32 mouse cellular contexts compared by ENCODE assay signal in genomic region chr8:111058946-111059572, GRCm38 (mm10). TPM values are rescaled to one million over a fixed set of nuclear protein-coding genes. Genes with fewer than 3 reads are reported as not detected.
DNase-seq lines count a peak whose midpoint lies in the region; ATAC-seq and TF ChIP-seq lines count a peak whose summit lies in the region.
"Had no signal": no experiment of that assay in that cellular context is flagged by ENCODE, and none has a peak within 500 bp of the region (broad histone marks: within the 10 kb centered on the region; RNA-seq: fewer than 3 reads in every experiment).

No protein-coding gene starts in this region.

- no peak overlapping the region for H3K9ac ChIP-seq in heart, embryonic 11.5 days (ENCODE audit: low read depth, low read length)
- no peak overlapping the region for H3K9ac ChIP-seq in kidney, embryonic 16.5 days (replicated peaks; ENCODE audit: low read length)
- H3K9ac ChIP-seq in forebrain, embryonic 12.5 days = no peak overlapping the region
- H3K9ac ChIP-seq in forebrain, embryonic 11.5 days (ENCODE audit: low read length) = no peak overlapping the region
- H3K9ac ChIP-seq: embryonic facial prominence, embryonic 13.5 days; forebrain, embryonic 15.5 days; heart, embryonic 15.5 days; limb, embryonic 15.5 days; liver, embryonic 14.5 days; lung, embryonic 15.5 days; neural tube, embryonic 13.5 days had no signal

- POLR2A ChIA-PET in Patski (lab: Charles Lee) = interaction anchor here (0.6 to 0.7 kb wide), 2 partner anchors 9 to 62 kb away, joined by 3 to 4 read pairs; partner anchors contain the start of gene Ddx19a

- no peak for ATAC-seq in heart, embryonic 11.5 days (replicated peaks; ENCODE audit: insufficient number of reproducible peaks, low FRiP score, low TSS enrichment)
- no peak for ATAC-seq in kidney, embryonic 16.5 days (ENCODE audit: low FRiP score, low TSS enrichment)
- peak; percentile 23 for ATAC-seq in Patski
- ATAC-seq in forebrain, embryonic 12.5 days (ENCODE audit: low FRiP score) = no peak
- no peak for ATAC-seq in forebrain, embryonic 11.5 days (replicated peaks; ENCODE audit: low FRiP score)
- ATAC-seq: CD4-positive, CD25-positive, alpha-beta regulatory T cell, adult 4 months; forebrain, embryonic 15.5 days; hindbrain, postnatal 0 days had no signal

- intact Hi-C loops in heart, postnatal 14 days (cut with DNase I) = no loop called here

- peak overlapping the region; percentile 37; the same call in 1 of the 2 replicates for H3K27ac ChIP-seq in heart, embryonic 11.5 days (ENCODE audit: low read depth, low read length)
- peak overlapping the region; percentile 54 for H3K27ac ChIP-seq in kidney, embryonic 16.5 days (ENCODE audit: low read length)
- H3K27ac ChIP-seq in kidney, adult 2 months (ENCODE audit: insufficient read depth, low read depth, low read length) = no peak overlapping the region
- no peak overlapping the region for H3K27ac ChIP-seq in forebrain, embryonic 12.5 days
- no peak overlapping the region for H3K27ac ChIP-seq in forebrain, embryonic 11.5 days (ENCODE audit: low read depth, low read length)
- H3K27ac ChIP-seq: embryonic facial prominence, embryonic 13.5 days; forebrain, embryonic 15.5 days; heart, embryonic 15.5 days; hindbrain, embryonic 10.5 days; hindbrain, postnatal 0 days; limb, embryonic 15.5 days; liver, embryonic 14.5 days; lung, embryonic 15.5 days; neural tube, embryonic 13.5 days had no signal

- CTCF ChIA-PET in Patski (lab: Charles Lee) = no interaction called here

- in situ Hi-C loops in Patski (cut with MboI; ENCODE audit: low pct_unique_long_range_greater_than_20kb) = loop anchor here (5.0 kb wide), 1 partner anchor 33 kb away; the partner anchor contains the start of genes Clec18a and Pdpr

- no peak overlapping the region for H3K4me2 ChIP-seq in heart, embryonic 11.5 days
- no peak overlapping the region for H3K4me2 ChIP-seq in kidney, embryonic 16.5 days (replicated peaks; ENCODE audit: low read depth, low read length)
- no peak overlapping the region for H3K4me2 ChIP-seq in forebrain, embryonic 12.5 days
- H3K4me2 ChIP-seq in forebrain, embryonic 11.5 days (ENCODE audit: low read depth, low read length, severe bottlenecking) = no peak overlapping the region
- H3K4me2 ChIP-seq: embryonic facial prominence, embryonic 13.5 days; forebrain, embryonic 15.5 days; heart, embryonic 15.5 days; limb, embryonic 15.5 days; lung, embryonic 15.5 days; neural tube, embryonic 13.5 days had no signal

- H3K27me3 ChIP-seq in heart, embryonic 11.5 days (ENCODE audit: control insufficient read depth, insufficient read depth, low read length) = no peaks in the 10 kb centered on the region
- no peaks in the 10 kb centered on the region for H3K27me3 ChIP-seq in kidney, embryonic 16.5 days (ENCODE audit: insufficient read depth, low read length)
- H3K27me3 ChIP-seq in kidney, adult 2 months (replicated peaks; ENCODE audit: control insufficient read depth, insufficient read depth, low read length) = no peaks in the 10 kb centered on the region
- H3K27me3 ChIP-seq in Patski = no peaks in the 10 kb centered on the region
- no peaks in the 10 kb centered on the region; the same call in 1 of the 2 replicates for H3K27me3 ChIP-seq in forebrain, embryonic 12.5 days
- H3K27me3 ChIP-seq in forebrain, embryonic 11.5 days (ENCODE audit: control insufficient read depth, insufficient read depth, low read length) = no peaks in the 10 kb centered on the region
- H3K27me3 ChIP-seq: embryonic facial prominence, embryonic 13.5 days; forebrain, embryonic 15.5 days; heart, embryonic 15.5 days; limb, embryonic 15.5 days; lung, embryonic 15.5 days; neural tube, embryonic 13.5 days had no signal

- no peaks in the 10 kb centered on the region for H3K9me3 ChIP-seq in heart, embryonic 11.5 days (replicated peaks; ENCODE audit: control insufficient read depth, low read length)
- no peaks in the 10 kb centered on the region for H3K9me3 ChIP-seq in kidney, embryonic 16.5 days (ENCODE audit: low read length)
- H3K9me3 ChIP-seq in forebrain, embryonic 12.5 days = no peaks in the 10 kb centered on the region
- no peaks in the 10 kb centered on the region for H3K9me3 ChIP-seq in forebrain, embryonic 11.5 days (ENCODE audit: control insufficient read depth, low read length)
- H3K9me3 ChIP-seq: embryonic facial prominence, embryonic 13.5 days; forebrain, embryonic 15.5 days; heart, embryonic 15.5 days; hindbrain, embryonic 10.5 days; limb, embryonic 15.5 days; lung, embryonic 15.5 days; neural tube, embryonic 13.5 days had no signal

- H3K4me3 ChIP-seq in heart, embryonic 11.5 days (ENCODE audit: low read depth, low read length) = no peak overlapping the region
- no peak overlapping the region for H3K4me3 ChIP-seq in kidney, embryonic 16.5 days (ENCODE audit: low read length)
- H3K4me3 ChIP-seq in kidney, adult 2 months (ENCODE audit: insufficient read depth, low read depth, low read length) = no peak overlapping the region
- H3K4me3 ChIP-seq in forebrain, embryonic 12.5 days (replicated peaks) = no peak overlapping the region
- H3K4me3 ChIP-seq in forebrain, embryonic 11.5 days (ENCODE audit: low read depth, low read length) = no peak overlapping the region
- H3K4me3 ChIP-seq: embryonic facial prominence, embryonic 13.5 days; forebrain, embryonic 15.5 days; heart, embryonic 15.5 days; hindbrain, embryonic 10.5 days; limb, embryonic 15.5 days; lung, embryonic 15.5 days; neural tube, embryonic 13.5 days had no signal

- WGBS in heart, embryonic 11.5 days (ENCODE audit: insufficient replicate concordance) = 44% methylated on average over 2 of the region's 2 CpGs
- WGBS in kidney, embryonic 16.5 days = 64% methylated on average over 2 of the region's 2 CpGs
- 63% methylated on average over 2 of the region's 2 CpGs for WGBS in kidney, adult 2 months
- WGBS in large intestine, adult 2 months = 33% methylated on average over 2 of the region's 2 CpGs
- 68% methylated on average over 2 of the region's 2 CpGs for WGBS in forebrain, embryonic 12.5 days
- 79% methylated on average over 2 of the region's 2 CpGs for WGBS in forebrain, embryonic 11.5 days

- DNase-seq in heart, postnatal 14 days = no peak
- DNase-seq in kidney, adult 2 months = no peak
- no peak for DNase-seq in Patski (ENCODE audit: low read depth, low spot score)
- DNase-seq in large intestine, adult 2 months (ENCODE audit: low read depth, low spot score) = peak; percentile 38
- no peak for DNase-seq in forebrain, embryonic 11.5 days (ENCODE audit: low spot score)
- DNase-seq: adrenal gland, adult 2 months; cerebellum, adult 2 months; cerebellum, postnatal 25 days; kidney, adult 11 months; left cerebral cortex, postnatal 4 days; lung, postnatal 4 days; midbrain, embryonic 14.5 days; thymus, postnatal 14 days had no signal

- no peak for TF ChIP-seq CTCF in kidney, adult 2 months (conservative IDR thresholded peaks at IDR 0.05; ENCODE audit: insufficient read depth, insufficient read length, low read depth, low read length)
- no peak for TF ChIP-seq CTCF in Patski (IDR thresholded peaks at IDR 0.05)

- TF ChIP-seq POLR2A in kidney, adult 2 months (IDR thresholded peaks at IDR 0.05; ENCODE audit: low read depth, low read length) = no peak

- H3K36me3 ChIP-seq in heart, embryonic 11.5 days (ENCODE audit: control insufficient read depth, insufficient read depth, low read length) = peaks cover 15% of the 10 kb centered on the region
- peaks cover 17% of the 10 kb centered on the region for H3K36me3 ChIP-seq in kidney, embryonic 16.5 days (ENCODE audit: insufficient read depth, low read length)
- H3K36me3 ChIP-seq in kidney, adult 2 months (ENCODE audit: control insufficient read depth, insufficient read depth, low read length) = no peaks in the 10 kb centered on the region; the same call in 1 of the 2 replicates
- H3K36me3 ChIP-seq in forebrain, embryonic 12.5 days (replicated peaks) = peaks cover 28% of the 10 kb centered on the region
- H3K36me3 ChIP-seq in forebrain, embryonic 11.5 days (ENCODE audit: control insufficient read depth, insufficient read depth, low read length) = peaks cover 13% of the 10 kb centered on the region

- H3K4me1 ChIP-seq in heart, embryonic 11.5 days (ENCODE audit: control insufficient read depth, insufficient read depth, low read length) = peaks cover 24% of the 10 kb centered on the region
- peaks cover 23% of the 10 kb centered on the region for H3K4me1 ChIP-seq in kidney, embryonic 16.5 days (ENCODE audit: insufficient read depth, low read length)
- H3K4me1 ChIP-seq in kidney, adult 2 months (ENCODE audit: control insufficient read depth, insufficient read depth, low read length) = peaks cover 4% of the 10 kb centered on the region; the same call in 1 of the 2 replicates
- H3K4me1 ChIP-seq in forebrain, embryonic 12.5 days = peaks cover 23% of the 10 kb centered on the region
- H3K4me1 ChIP-seq in forebrain, embryonic 11.5 days (replicated peaks; ENCODE audit: control insufficient read depth, insufficient read depth, low read length) = peaks cover 9% of the 10 kb centered on the region

RNA-seq across cellular contexts. Expression of gene Exosc6, which starts 2.9 kb away (rescaled TPM):
- 11.3 and 18.4 TPM in 2 replicates for polyA plus RNA-seq in heart, embryonic 11.5 days (2014; fragmentation: Nextera tagmentation; extraction: Ambion mirVana)
- not detected for total RNA-seq in heart, postnatal 14 days (2021)
- 19.1 TPM in 2 replicates for polyA plus RNA-seq in kidney, embryonic 16.5 days (2015; fragmentation: Nextera tagmentation; extraction: Ambion mirVana)
- polyA plus RNA-seq in kidney, adult 2 months (2012; rRNA removed) = 1.8 TPM in 1 of 2 replicates, not detected in the other
- polyA plus RNA-seq in Patski (2021) = not detected
- polyA plus RNA-seq in large intestine, adult 2 months (2012; rRNA removed) = 0.10 TPM in 1 of 2 replicates, not detected in the other
- 1.5 TPM in 1 of 2 replicates, not detected in the other for polyA plus RNA-seq in forebrain, embryonic 12.5 days (2016; fragmentation: Nextera tagmentation; extraction: Ambion mirVana)
- 10.8 and 13.1 TPM in 2 replicates for polyA plus RNA-seq in forebrain, embryonic 11.5 days (2014; fragmentation: Nextera tagmentation; extraction: Ambion mirVana)
- total RNA-seq: adrenal gland, adult 2 months; gastrocnemius, adult 8-10 months; hindbrain, postnatal 0 days; layer of hippocampus, postnatal 10 days; left cerebral cortex, adult 8-10 months; left cerebral cortex, postnatal 4 days had no signal
- polyA plus RNA-seq: CD4-positive, CD25-positive, alpha-beta regulatory T cell, adult 4 months; cerebellum, adult 2 months; forebrain, embryonic 15.5 days; hindbrain, postnatal 0 days; midbrain, embryonic 14.5 days; neural tube, embryonic 13.5 days had no signal

RNA-seq across cellular contexts. Expression of gene Aars, which starts 26.1 kb away (rescaled TPM):
- 40.9 and 47.3 TPM in 2 replicates for polyA plus RNA-seq in heart, embryonic 11.5 days (2014; fragmentation: Nextera tagmentation; extraction: Ambion mirVana)
- 10 to 100 TPM; 31.8 to 32.9 TPM for total RNA-seq in heart, postnatal 14 days (2021)
- 57.7 and 66.3 TPM in 2 replicates for polyA plus RNA-seq in kidney, embryonic 16.5 days (2015; fragmentation: Nextera tagmentation; extraction: Ambion mirVana)
- polyA plus RNA-seq in kidney, adult 2 months (2012; rRNA removed) = 35.9 and 36.3 TPM in 2 replicates
- polyA plus RNA-seq in Patski (2021) = 170 TPM
- 27.9 and 37.2 TPM in 2 replicates for polyA plus RNA-seq in large intestine, adult 2 months (2012; rRNA removed)
- polyA plus RNA-seq in forebrain, embryonic 12.5 days (2016; fragmentation: Nextera tagmentation; extraction: Ambion mirVana) = 84.6 and 86.4 TPM in 2 replicates
- polyA plus RNA-seq in forebrain, embryonic 11.5 days (2014; fragmentation: Nextera tagmentation; extraction: Ambion mirVana) = 79.0 and 91.7 TPM in 2 replicates

RNA-seq across cellular contexts. Expression of gene Ddx19b, which starts 27.5 kb away (rescaled TPM):
- 3.8 and 4.8 TPM in 2 replicates for polyA plus RNA-seq in heart, embryonic 11.5 days (2014; fragmentation: Nextera tagmentation; extraction: Ambion mirVana)
- total RNA-seq in heart, postnatal 14 days (2021) = 10 to 100 TPM; 10.6 to 11.7 TPM
- polyA plus RNA-seq in kidney, embryonic 16.5 days (2015; fragmentation: Nextera tagmentation; extraction: Ambion mirVana) = 6.2 and 6.8 TPM in 2 replicates
- 2.7 and 3.1 TPM in 2 replicates for polyA plus RNA-seq in kidney, adult 2 months (2012; rRNA removed)
- 8.3 TPM for polyA plus RNA-seq in Patski (2021)
- 3.5 and 4.3 TPM in 2 replicates for polyA plus RNA-seq in large intestine, adult 2 months (2012; rRNA removed)
- 10.5 and 12.0 TPM in 2 replicates for polyA plus RNA-seq in forebrain, embryonic 12.5 days (2016; fragmentation: Nextera tagmentation; extraction: Ambion mirVana)
- 9.9 and 10.2 TPM in 2 replicates for polyA plus RNA-seq in forebrain, embryonic 11.5 days (2014; fragmentation: Nextera tagmentation; extraction: Ambion mirVana)

RNA-seq across cellular contexts. Expression of gene Clec18a, which starts 33.2 kb away (rescaled TPM):
- not detected in 2 replicates for polyA plus RNA-seq in heart, embryonic 11.5 days (2014; fragmentation: Nextera tagmentation; extraction: Ambion mirVana)
- total RNA-seq in heart, postnatal 14 days (2021) = under 1 TPM; 0.41 to 0.76 TPM
- 87.0 and 94.7 TPM in 2 replicates for polyA plus RNA-seq in kidney, embryonic 16.5 days (2015; fragmentation: Nextera tagmentation; extraction: Ambion mirVana)
- polyA plus RNA-seq in kidney, adult 2 months (2012; rRNA removed) = 0.88 and 1.5 TPM in 2 replicates
- polyA plus RNA-seq in Patski (2021) = 8.3 TPM
- 0.05 TPM in 1 of 2 replicates, not detected in the other for polyA plus RNA-seq in large intestine, adult 2 months (2012; rRNA removed)
- 0.43 and 0.63 TPM in 2 replicates for polyA plus RNA-seq in forebrain, embryonic 12.5 days (2016; fragmentation: Nextera tagmentation; extraction: Ambion mirVana)
- 0.36 and 0.49 TPM in 2 replicates for polyA plus RNA-seq in forebrain, embryonic 11.5 days (2014; fragmentation: Nextera tagmentation; extraction: Ambion mirVana)
- total RNA-seq: granulocyte monocyte progenitor cell, adult 5-6 weeks; hindbrain, postnatal 0 days; megakaryocyte-erythroid progenitor cell, adult 5-6 weeks had no signal
- polyA plus RNA-seq: CD4-positive, CD25-positive, alpha-beta regulatory T cell, adult 4 months; heart, embryonic 15.5 days; limb, embryonic 15.5 days; liver, embryonic 14.5 days; stomach, embryonic 14.5 days had no signal

RNA-seq across cellular contexts. Expression of gene Pdpr, which starts 35.4 kb away (rescaled TPM):
- polyA plus RNA-seq in heart, embryonic 11.5 days (2014; fragmentation: Nextera tagmentation; extraction: Ambion mirVana) = 6.3 and 8.2 TPM in 2 replicates
- total RNA-seq in heart, postnatal 14 days (2021) = 10 to 100 TPM; 86.2 to 88.0 TPM
- polyA plus RNA-seq in kidney, embryonic 16.5 days (2015; fragmentation: Nextera tagmentation; extraction: Ambion mirVana) = 10.5 and 12.7 TPM in 2 replicates
- polyA plus RNA-seq in kidney, adult 2 months (2012; rRNA removed) = 21.5 and 26.1 TPM in 2 replicates
- polyA plus RNA-seq in Patski (2021) = 26.1 TPM
- polyA plus RNA-seq in large intestine, adult 2 months (2012; rRNA removed) = 3.0 and 10.6 TPM in 2 replicates
- 14.4 TPM in 2 replicates for polyA plus RNA-seq in forebrain, embryonic 12.5 days (2016; fragmentation: Nextera tagmentation; extraction: Ambion mirVana)
- 7.4 and 8.5 TPM in 2 replicates for polyA plus RNA-seq in forebrain, embryonic 11.5 days (2014; fragmentation: Nextera tagmentation; extraction: Ambion mirVana)

Comparison
In these comparisons a context has a peak if more than half of its experiments do, and no peak if none do; other contexts are left out.
1. H3K27ac ChIP-seq: peak in heart, embryonic 11.5 days (single experiment) and kidney, embryonic 16.5 days (single experiment); none in kidney, adult 2 months (single experiment), forebrain, embryonic 12.5 days (single experiment) and forebrain, embryonic 11.5 days (single experiment).